Mouse (Mus musculus): ENCODE data around the gene P3h4.

GRCm38 (mm10) chr11:100391884-100392345 lies 22.7 kb downstream of the P3h4 start:
- TF ChIP-seq POLR2A (IDR thresholded peaks at IDR 0.05; ENCODE audit: borderline replicate concordance, control insufficient read depth, low read depth, low read length), result no peak
- TF ChIP-seq CTCF (IDR thresholded peaks at IDR 0.05; ENCODE audit: control insufficient read depth, insufficient read depth, low read length), result no peak
